Mouse (Mus musculus): ENCODE measurements around the gene Myo18b. TPM values are rescaled to one million over a fixed set of nuclear protein-coding genes. Genes with fewer than 3 reads are reported as not detected.
A peak's percentile ranks its signal among the peaks of the same experiment; 100 is the strongest.

Myo18b gene
- polyA plus RNA-seq, 1 experiment from 2014 or later = 0.19 TPM

GRCm38 (mm10) chr5:112834896-112835295, 61.3 kb downstream of the Myo18b start:
- H3K36me3 ChIP-seq (replicated peaks) = no peaks in the 10 kb centered on the region
- no peak overlapping the region for H3K4me3 ChIP-seq
- no peaks in the 10 kb centered on the region for H3K9me3 ChIP-seq
- H3K4me1 ChIP-seq = no peaks in the 10 kb centered on the region
- no peaks in the 10 kb centered on the region for H3K27me3 ChIP-seq (replicated peaks; ENCODE audit: low read depth, poor library complexity, severe bottlenecking)
- no peak for DNase-seq (ENCODE audit: low spot score)
- H3K27ac ChIP-seq (replicated peaks) = no peak overlapping the region

GRCm38 (mm10) chr5:112833866-112834265, 62.3 kb downstream of the Myo18b start:
- no peak overlapping the region for H3K27ac ChIP-seq (replicated peaks)
- no peaks in the 10 kb centered on the region for H3K36me3 ChIP-seq (replicated peaks)
- H3K9me3 ChIP-seq = no peaks in the 10 kb centered on the region
- H3K27me3 ChIP-seq (replicated peaks; ENCODE audit: low read depth, poor library complexity, severe bottlenecking) = no peaks in the 10 kb centered on the region
- no peaks in the 10 kb centered on the region for H3K4me1 ChIP-seq
- DNase-seq (ENCODE audit: low spot score) = no peak
- WGBS = 82% methylated on average over 11 of the region's 11 CpGs
- no peak overlapping the region for H3K4me3 ChIP-seq

GRCm38 (mm10) chr5:112825091-112825794, 70.9 kb downstream of the Myo18b start:
- Histone ChIP-seq H3K4me3 (no peak overlapping the region), H3K9me3 (no peaks in the 10 kb centered on the region), H3K27ac (replicated peaks) (no peak overlapping the region), H3K4me1 (0 out of 2 replicates have a peak, but pooled peaks cover 4% of the 10 kb centered on the region), H3K36me3 (replicated peaks) (no peaks in the 10 kb centered on the region), H3K27me3 (replicated peaks; ENCODE audit: low read depth, poor library complexity, severe bottlenecking) (no peaks in the 10 kb centered on the region)
- 75% methylated on average over 12 of the region's 12 CpGs for WGBS
- no peak for DNase-seq (ENCODE audit: low spot score)

DNA sequence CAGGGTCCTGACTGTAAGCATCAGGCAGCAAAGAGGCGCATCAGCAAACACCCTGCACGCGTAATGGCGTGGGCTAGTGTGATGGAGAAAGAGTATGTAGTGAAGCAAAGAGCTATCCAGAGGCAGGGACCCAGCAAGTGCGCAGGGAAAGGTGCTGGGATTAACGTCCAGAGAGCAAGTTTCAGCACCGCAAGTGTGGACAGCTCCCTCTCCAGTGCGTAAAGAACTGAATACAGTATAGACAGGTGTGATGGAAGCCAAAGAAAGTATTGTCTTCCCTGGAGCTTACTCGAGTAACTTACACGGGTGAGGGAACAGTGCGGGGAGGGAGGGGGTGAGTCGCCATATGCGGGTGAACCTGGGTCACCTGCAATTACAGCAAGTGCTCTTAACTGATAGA, 71.8 kb downstream of the Myo18b start:
- Histone ChIP-seq H3K27ac (replicated peaks) (no peak overlapping the region), H3K36me3 (replicated peaks) (no peaks in the 10 kb centered on the region), H3K9me3 (no peaks in the 10 kb centered on the region), H3K27me3 (replicated peaks; ENCODE audit: low read depth, poor library complexity, severe bottlenecking) (no peaks in the 10 kb centered on the region), H3K4me1 (0 out of 2 replicates have a peak, but pooled peaks cover 4% of the 10 kb centered on the region), H3K4me3 (no peak overlapping the region)
- 38% methylated on average over 13 of the region's 13 CpGs for WGBS
- peak; percentile 75 for DNase-seq (ENCODE audit: low spot score)

DNA sequence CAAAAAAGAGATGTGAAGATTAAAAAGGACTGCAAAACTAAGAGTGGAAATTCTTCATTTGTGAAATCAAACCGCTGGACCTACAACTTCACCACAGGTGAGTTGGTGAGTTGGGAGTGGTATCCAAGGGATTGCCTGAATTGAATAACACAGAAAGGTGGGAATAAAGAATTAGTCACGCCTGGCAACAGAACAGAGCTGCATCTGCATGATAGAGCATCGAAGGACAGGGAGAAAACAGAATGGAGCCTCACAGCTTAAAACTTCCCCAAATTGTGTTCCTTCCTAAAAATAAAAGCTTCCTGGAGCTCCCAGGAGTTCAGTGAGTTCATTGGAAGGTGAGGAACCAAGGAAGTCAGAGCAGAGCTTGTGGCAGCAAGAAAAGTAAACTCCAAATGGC, 73.7 kb downstream of the Myo18b start:
- H3K4me1 ChIP-seq = 0 out of 2 replicates have a peak, but pooled peaks cover 4% of the 10 kb centered on the region
- WGBS = 65% methylated on average over 3 of the region's 3 CpGs
- no peak for DNase-seq (ENCODE audit: low spot score)
- H3K4me3 ChIP-seq = no peak overlapping the region
- no peaks in the 10 kb centered on the region for H3K27me3 ChIP-seq (replicated peaks; ENCODE audit: low read depth, poor library complexity, severe bottlenecking)
- no peaks in the 10 kb centered on the region for H3K36me3 ChIP-seq (replicated peaks)
- H3K27ac ChIP-seq (replicated peaks) = no peak overlapping the region
- no peaks in the 10 kb centered on the region for H3K9me3 ChIP-seq

DNA sequence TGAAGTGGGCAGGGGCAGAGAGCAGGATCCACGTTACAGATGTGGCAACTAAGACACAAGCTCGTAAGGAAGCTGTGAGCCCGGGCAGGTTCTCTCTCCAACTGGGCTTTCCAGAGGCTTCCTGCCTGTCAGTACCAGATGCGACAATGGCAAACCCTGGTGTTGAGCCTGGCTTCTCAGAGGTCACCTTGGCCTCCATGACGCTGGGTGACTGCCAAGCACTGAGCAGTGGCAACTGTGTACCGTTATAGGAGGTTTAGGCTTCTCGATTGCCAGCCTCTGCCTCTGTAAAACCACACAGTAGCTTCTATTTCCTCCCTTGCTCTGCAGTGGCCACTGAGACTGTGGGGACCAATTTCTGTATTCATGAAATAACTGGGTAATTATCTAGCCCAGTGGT, 81.1 kb downstream of the Myo18b start:
- H3K27ac ChIP-seq (replicated peaks) = no peak overlapping the region
- WGBS = 82% methylated on average over 7 of the region's 7 CpGs
- H3K36me3 ChIP-seq (replicated peaks) = no peaks in the 10 kb centered on the region
- no peak overlapping the region for H3K4me3 ChIP-seq
- no peaks in the 10 kb centered on the region for H3K9me3 ChIP-seq
- no peak for DNase-seq (ENCODE audit: low spot score)
- H3K27me3 ChIP-seq (replicated peaks; ENCODE audit: low read depth, poor library complexity, severe bottlenecking) = no peaks in the 10 kb centered on the region
- H3K4me1 ChIP-seq = no peaks in the 10 kb centered on the region

DNA sequence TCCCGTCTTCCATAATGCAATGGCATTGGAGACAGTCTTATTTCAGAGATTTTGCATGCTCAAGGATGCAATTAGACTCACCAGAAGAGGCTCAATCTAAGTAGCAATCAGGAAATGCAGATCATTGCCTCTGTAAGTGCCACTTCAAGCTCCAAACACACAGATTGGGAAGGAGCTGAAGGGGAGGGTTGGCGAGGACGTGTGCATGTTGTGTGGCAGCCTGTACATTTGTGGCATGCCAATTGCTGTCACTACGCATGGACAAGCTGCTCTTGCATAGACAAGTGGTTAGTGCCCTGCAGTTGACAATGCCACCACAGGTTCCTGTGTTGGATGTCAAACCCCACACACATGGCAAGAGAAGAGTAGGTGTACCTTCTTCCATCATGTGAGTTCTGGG, 88.5 kb downstream of the Myo18b start:
- no peaks in the 10 kb centered on the region for H3K27me3 ChIP-seq (replicated peaks; ENCODE audit: low read depth, poor library complexity, severe bottlenecking)
- H3K27ac ChIP-seq (replicated peaks) = no peak overlapping the region
- H3K36me3 ChIP-seq (replicated peaks) = no peaks in the 10 kb centered on the region
- H3K9me3 ChIP-seq = no peaks in the 10 kb centered on the region
- H3K4me3 ChIP-seq = no peak overlapping the region
- DNase-seq (ENCODE audit: low spot score) = no peak
- 89% methylated on average over 4 of the region's 4 CpGs for WGBS
- H3K4me1 ChIP-seq = peaks cover 6% of the 10 kb centered on the region; the same call in 1 of the 2 replicates

DNA sequence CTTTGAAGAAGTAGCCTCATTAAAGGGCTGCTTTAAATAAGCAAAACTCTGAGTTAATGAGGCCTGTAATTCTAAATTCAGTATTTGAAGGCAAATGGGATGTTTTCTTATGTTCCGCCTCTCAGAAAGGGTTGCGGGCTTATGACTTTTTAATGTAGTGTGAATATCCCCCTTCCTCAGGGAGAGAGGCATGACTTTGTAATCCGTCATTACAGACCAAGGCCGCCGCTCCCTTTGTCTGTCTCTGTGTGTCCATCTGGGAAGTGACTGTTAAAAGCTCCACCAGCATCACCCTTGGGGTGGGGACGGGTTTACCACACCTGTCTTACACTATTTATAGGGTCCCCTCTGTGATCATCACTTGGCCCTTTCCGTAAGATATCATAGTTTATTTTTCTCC, 100.1 kb downstream of the Myo18b start:
- Histone ChIP-seq H3K9me3 (no peaks in the 10 kb centered on the region), H3K36me3 (replicated peaks) (no peaks in the 10 kb centered on the region), H3K27ac (replicated peaks) (no peak overlapping the region), H3K27me3 (replicated peaks; ENCODE audit: low read depth, poor library complexity, severe bottlenecking) (0 out of 2 replicates have a peak, but pooled peaks cover 4% of the 10 kb centered on the region), H3K4me1 (no peaks in the 10 kb centered on the region), H3K4me3 (no peak overlapping the region)
- 81% methylated on average over 7 of the region's 7 CpGs for WGBS
- no peak for DNase-seq (ENCODE audit: low spot score)

DNA sequence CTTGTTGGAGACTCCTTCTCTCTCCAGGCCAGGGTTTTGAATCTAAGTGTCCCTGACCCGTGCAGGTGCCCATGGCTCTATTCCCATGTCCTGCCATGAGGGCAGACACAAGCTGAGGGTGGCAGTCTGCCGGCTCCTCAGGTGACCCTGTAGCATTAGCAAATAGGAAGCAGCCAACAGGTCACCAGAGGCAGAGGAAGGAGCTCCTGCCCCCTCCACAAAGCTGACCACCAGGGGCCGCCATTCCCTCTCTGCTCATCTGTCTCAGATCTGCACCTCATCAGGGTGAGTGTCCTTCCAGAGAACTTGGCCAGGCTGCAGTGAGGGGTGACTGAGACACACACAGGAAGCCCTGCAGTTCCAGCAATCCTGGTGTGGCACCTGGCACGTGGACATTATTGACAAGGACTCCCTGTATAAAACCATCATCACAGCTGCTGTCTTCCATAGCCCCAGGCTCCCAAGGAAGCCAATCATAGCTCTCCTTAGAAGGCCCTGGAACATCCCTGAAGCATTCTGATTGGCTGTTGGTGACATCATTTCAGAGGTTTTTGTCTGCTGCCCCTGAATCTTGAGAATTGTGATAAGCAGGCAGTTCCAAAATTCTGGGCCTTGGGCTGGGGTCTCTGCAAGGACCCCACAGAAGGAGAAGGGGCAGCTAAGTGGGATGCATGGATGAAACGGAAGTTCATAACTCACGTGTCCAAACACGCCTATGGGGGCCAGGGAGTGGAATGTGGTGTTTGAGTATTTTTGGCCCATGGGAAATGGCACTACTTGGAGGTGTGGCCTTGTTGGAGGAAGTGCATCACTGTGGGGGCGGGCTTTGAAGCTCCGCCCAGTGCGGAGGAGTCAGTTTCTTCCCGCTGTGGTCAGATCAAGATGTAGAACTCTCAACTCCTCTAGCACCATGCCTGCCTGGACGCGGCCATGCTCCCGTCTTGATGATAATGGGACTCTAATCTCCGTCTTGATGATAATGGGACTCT, 104.1 kb downstream of the Myo18b start:
- Histone ChIP-seq H3K36me3 (replicated peaks) (no peaks in the 10 kb centered on the region), H3K27ac (replicated peaks) (no peak overlapping the region), H3K4me3 (no peak overlapping the region), H3K27me3 (replicated peaks; ENCODE audit: low read depth, poor library complexity, severe bottlenecking) (0 out of 2 replicates have a peak, but pooled peaks cover 4% of the 10 kb centered on the region), H3K4me1 (no peaks in the 10 kb centered on the region), H3K9me3 (no peaks in the 10 kb centered on the region)
- WGBS = 76% methylated on average over 15 of the region's 15 CpGs
- DNase-seq (ENCODE audit: low spot score) = peak; percentile 21

GRCm38 (mm10) chr5:112790376-112791111, 105.6 kb downstream of the Myo18b start:
- no peak for DNase-seq (ENCODE audit: low spot score)
- Histone ChIP-seq H3K4me3 (no peak overlapping the region), H3K27me3 (replicated peaks; ENCODE audit: low read depth, poor library complexity, severe bottlenecking) (0 out of 2 replicates have a peak, but pooled peaks cover 4% of the 10 kb centered on the region), H3K4me1 (no peaks in the 10 kb centered on the region), H3K36me3 (replicated peaks) (no peaks in the 10 kb centered on the region), H3K9me3 (no peaks in the 10 kb centered on the region), H3K27ac (replicated peaks) (no peak overlapping the region)
- WGBS = 73% methylated on average over 4 of the region's 4 CpGs

DNA sequence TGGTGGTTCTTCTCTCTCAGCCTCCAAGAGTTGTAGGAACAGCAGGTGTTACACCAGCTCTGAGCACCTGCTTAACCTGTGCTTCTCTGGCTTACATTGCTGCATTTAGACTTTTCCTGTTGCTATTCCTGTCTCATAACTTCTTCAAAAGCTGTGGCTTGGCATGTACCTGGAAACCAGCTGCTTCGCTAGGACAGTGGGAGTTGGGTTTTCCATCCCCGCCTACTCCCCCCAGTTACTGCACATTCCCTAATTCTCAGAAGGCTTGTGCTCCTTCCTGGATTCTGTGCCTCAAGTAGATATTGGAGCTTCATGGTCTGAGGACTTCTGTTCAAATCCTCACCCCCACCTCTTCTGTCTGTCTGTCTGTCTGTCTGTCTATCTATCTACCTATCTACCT, 107.7 kb downstream of the Myo18b start:
- Histone ChIP-seq H3K9me3 (no peaks in the 10 kb centered on the region), H3K27ac (replicated peaks) (no peak overlapping the region), H3K27me3 (replicated peaks; ENCODE audit: low read depth, poor library complexity, severe bottlenecking) (no peaks in the 10 kb centered on the region), H3K4me1 (no peaks in the 10 kb centered on the region), H3K36me3 (replicated peaks) (no peaks in the 10 kb centered on the region), H3K4me3 (no peak overlapping the region)
- 97% methylated on average over 2 of the region's 2 CpGs for WGBS
- DNase-seq (ENCODE audit: low spot score) = no peak

- no peak for DNase-seq (ENCODE audit: low spot score)
- no peaks in the 10 kb centered on the region for H3K4me1 ChIP-seq
- no peaks in the 10 kb centered on the region for H3K36me3 ChIP-seq (replicated peaks)
- H3K27ac ChIP-seq (replicated peaks) = no peak overlapping the region
- no peaks in the 10 kb centered on the region for H3K27me3 ChIP-seq (replicated peaks; ENCODE audit: low read depth, poor library complexity, severe bottlenecking)
- H3K9me3 ChIP-seq = no peaks in the 10 kb centered on the region
- WGBS = 88% methylated on average over 6 of the region's 6 CpGs
- H3K4me3 ChIP-seq = no peak overlapping the region
These were observed 109.4 kb downstream of the Myo18b start for GRCm38 (mm10) chr5:112786788-112787187.
